Mouse (Mus musculus) brain, embryonic 14.5 days (tissue): ENCODE data around the gene Sirt2. TPM values are rescaled to one million over a fixed set of nuclear protein-coding genes. Genes with fewer than 3 reads are reported as not detected.

Experiments
- DNase-seq: peaks from one replicate; pipeline ENCODE4 v3.0.0-alpha.2; 2011; ENCODE audit warnings: low read depth
- CTCF ChIP-seq: fragments of 200-500 bp; IDR thresholded peaks from 2 replicates; pipeline ENCODE4 v1.5.1; 2012; ENCODE audit warnings: inconsistent platforms, mild to moderate bottlenecking, moderate library complexity, borderline replicate concordance; ENCODE audit not compliant: insufficient read depth, insufficient read length; ENCODE audit errors: extremely low read depth
- POLR2A ChIP-seq: fragments of 200-500 bp; IDR thresholded peaks from 2 replicates; pipeline ENCODE4 v1.6.1; 2012; ENCODE audit warnings: mild to moderate bottlenecking, inconsistent platforms, borderline replicate concordance; ENCODE audit not compliant: poor library complexity, insufficient read depth, insufficient read length, severe bottlenecking; ENCODE audit errors: extremely low read depth
- polyA plus RNA-seq: library from polyadenylated mRNA; depleted of rRNA; stranded (reverse); fragments of >200 nt; gene quantifications from 2 replicates; pipeline ENCODE4 v1.2.3, GENCODE M21; 2012

The Sirt2 gene
- polyA plus RNA-seq, 1 experiment = 125 TPM

DNA sequence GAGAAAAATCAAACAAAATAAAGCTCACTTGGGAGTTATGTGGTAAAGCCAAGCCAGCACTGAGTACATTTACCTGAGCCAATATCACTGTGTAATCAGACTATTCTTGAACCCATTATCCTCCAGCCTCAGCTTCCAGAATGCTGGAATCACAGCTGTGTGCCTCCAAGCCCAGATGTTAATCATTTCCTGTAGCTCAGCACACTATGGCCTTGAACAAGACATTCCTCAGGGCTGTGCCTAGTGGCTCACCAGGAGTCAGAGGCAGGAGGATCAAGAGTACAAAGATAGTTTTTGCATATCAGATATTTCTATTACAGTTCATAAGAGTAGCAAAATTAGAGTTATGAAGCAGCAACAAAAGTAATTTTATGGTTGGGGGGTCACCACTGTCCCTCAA lies 25.2 kb downstream of the Sirt2 start:
- DNase-seq = no peak
- TF ChIP-seq POLR2A = no peak
- TF ChIP-seq CTCF = no peak

DNA sequence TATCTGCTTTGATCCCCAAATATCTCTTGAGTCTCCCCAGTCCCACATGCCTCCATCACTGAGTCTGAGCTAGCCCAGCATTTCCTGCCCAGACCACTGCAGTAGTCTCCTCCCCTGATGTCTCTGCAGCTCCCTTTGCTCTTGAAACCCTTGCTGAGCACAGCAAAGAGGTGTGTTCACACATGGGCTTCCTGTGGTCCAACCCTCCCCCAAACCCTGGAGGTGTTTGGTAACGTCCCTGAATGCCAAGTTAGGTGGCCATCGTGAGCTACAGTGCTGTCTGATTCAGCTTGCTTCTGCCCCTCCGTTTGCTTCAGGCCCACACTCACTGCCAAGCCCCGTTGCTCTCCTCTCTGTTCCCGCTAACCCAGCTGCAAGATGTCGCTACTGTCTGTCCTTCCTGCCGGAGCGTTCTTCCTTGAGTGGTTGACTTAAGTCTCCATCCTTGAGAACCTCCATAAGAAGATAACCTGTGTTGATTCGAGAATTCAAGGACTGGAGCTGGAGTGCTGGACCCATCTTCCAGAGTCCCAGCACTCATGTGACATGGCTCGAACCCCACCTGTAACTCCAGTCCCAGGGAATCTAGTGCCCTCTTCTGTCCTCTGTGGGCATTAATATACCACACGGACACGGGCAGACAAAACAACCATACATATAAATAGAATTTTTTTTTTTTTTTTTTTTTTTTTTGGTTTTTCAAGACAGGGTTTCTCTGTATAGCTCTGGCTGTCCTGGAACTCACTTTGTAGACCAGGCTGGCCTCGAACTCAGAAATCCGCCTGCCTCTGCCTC lies 26.1 kb downstream of the Sirt2 start:
- DNase-seq = no peak
- TF ChIP-seq CTCF (no peak), POLR2A (no peak)

DNA sequence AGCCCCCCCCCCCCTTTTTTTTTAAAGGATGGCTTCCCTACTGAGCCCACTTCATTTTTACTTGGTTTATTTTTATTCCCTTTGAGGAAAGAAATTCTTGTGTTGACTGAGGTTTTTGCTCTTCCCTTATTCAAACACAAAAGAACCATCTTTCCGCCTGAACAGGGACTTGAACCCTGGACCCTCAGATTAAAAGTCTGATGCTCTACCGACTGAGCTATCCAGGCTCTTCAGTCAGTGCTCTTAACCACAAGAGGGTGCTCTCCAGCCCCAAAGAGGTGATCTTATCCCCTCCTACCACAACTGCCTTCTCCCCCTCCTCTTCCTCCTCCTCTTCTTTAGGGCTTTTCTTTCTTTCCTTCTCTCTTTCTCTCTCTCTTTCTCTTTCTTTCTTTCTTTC lies 27.3 kb downstream of the Sirt2 start:
- no peak for TF ChIP-seq POLR2A
- TF ChIP-seq CTCF = peak; percentile 19; the same call in 1 of the 2 replicates
- DNase-seq = no peak

DNA sequence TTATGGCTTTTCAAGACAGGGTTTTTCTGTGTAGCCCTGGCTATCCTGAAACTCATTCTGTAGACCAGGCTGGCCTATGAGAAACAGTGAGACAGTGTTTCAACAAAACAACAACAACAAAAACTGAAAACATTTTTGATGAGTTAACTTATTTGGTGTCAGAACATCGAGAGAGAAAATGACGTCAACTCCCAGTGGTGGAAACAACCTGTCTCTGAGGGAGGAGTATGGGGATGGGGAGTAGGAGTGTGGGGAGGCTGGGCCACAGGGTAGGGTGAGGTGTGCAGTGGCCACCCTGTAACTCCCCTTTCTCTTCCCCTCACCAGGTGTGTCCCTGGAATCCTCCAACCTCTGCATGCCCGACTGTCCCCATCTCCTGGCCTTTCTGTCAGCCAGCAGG lies 28.0 kb downstream of the Sirt2 start:
- TF ChIP-seq CTCF = no peak
- no peak for TF ChIP-seq POLR2A
- DNase-seq = no peak

DNA sequence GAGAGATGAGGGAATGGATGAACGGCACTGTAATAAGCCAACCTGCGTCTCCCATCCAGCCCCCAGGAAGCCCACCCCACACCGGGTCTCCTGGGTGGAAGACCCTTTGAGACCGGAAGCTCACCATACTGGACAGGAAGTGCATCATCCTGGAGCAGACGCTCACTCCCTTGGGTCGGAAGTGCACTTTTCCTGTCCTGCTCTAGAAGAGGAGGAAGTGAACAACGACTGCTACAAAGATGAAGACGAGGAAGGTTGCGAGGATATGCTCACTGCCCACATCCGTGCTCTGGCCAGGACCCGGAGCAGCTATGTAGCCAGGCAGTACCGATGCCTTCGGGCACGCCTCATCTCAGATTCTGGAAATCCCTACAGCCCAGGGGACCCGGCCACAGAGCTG lies 29.3 kb downstream of the Sirt2 start:
- TF ChIP-seq POLR2A (no peak), CTCF (no peak)
- DNase-seq = no peak

DNA sequence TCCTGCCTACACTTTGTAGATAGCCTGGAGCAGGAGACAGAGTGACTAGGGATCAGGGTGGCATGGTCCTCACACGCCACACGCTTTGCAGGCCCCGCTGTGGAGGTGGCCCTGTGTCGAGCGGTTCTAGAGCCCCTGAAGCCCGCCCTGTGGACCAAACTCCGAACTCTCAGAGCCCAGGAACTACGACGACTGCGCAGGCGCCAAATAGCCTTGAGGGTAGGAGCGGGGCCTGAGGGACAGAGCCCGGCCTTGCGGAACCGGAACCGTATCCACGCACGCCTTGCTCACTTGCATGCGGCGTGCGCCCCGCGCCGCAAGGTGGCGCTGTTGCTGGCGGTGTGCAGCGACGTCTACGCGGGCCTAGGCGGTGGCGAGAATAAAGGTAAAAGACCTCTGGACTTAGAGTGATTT lies 30.0 kb downstream of the Sirt2 start:
- peak; percentile 69 for DNase-seq
- TF ChIP-seq POLR2A (no peak), CTCF (peak; percentile 92)

DNA sequence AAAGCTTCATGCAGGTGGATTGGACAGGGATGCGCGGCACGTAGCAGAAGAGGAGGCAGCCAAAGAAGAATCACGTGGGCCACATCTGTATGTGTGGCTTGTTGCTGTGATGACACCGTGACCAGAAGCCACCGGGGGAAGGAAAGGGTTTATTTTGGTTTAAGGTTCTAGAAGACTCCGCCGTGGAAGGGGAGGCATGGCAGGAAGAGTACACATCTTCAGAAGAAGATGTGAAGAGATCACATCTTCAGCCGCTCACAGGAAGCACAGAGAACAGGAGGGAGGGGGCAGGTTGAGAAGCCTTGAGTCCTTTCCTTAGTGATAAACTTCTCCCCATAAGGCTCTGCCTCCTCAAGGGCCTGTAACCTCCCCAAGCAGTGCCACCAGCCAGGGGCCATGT lies 33.5 kb downstream of the Sirt2 start:
- TF ChIP-seq POLR2A (no peak), CTCF (no peak)
- DNase-seq = no peak

DNA sequence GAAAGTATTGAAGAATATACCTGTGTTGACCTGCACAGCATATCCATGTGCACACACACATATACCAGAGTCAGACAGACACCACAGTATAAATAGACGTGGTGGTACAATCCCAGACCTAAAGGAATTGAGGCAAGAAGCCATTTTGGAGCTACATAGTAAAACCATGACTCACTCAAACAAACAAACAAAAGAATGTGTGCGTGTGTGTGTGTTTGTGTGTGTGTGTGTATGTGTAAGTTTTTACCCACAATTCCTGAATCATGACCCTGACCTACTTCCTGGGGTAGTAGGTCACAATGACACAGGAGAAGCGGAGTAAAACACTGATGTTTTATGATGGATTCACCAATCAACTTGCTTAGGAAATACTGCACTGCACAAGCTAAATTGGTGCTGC lies 34.9 kb downstream of the Sirt2 start:
- TF ChIP-seq POLR2A (no peak), CTCF (no peak)
- DNase-seq = no peak

DNA sequence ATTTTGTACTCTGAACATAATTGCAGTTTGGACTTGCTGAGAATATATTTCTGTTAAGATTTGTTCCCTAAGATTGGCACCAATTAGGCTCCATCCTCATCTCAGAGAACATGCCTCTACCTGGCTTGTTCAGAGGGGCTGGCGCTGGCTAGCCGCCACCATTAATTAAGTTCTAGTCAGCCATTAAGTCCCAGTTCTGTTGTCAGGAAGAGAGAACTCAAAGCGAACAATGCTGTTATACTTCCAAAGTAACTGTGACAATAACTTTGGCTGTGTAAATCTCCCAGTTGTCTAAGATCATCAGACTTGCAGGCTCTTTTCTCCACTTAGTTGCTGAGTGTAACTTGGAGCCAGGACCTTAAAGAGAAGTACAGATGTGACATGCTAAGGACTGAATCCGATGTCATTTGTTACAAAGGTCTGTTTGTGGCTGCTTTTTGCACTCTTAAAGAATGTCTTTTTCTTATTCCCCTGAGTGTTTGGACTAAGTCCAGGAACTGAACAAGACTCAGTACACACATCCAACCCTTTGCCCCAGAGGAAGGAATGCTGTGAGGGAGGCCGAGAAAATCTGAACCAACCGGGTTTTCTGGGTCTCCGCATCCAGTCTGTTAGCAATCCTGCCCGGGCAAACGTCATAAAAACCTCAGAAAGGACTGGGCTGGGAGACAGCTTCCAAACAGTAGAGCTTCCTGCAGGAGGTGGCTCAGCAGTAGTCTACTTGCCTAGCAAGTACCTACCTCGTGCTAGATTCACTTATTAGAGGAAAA lies 35.6 kb downstream of the Sirt2 start:
- DNase-seq = peak; percentile 80
- TF ChIP-seq CTCF = no peak
- no peak for TF ChIP-seq POLR2A

DNA sequence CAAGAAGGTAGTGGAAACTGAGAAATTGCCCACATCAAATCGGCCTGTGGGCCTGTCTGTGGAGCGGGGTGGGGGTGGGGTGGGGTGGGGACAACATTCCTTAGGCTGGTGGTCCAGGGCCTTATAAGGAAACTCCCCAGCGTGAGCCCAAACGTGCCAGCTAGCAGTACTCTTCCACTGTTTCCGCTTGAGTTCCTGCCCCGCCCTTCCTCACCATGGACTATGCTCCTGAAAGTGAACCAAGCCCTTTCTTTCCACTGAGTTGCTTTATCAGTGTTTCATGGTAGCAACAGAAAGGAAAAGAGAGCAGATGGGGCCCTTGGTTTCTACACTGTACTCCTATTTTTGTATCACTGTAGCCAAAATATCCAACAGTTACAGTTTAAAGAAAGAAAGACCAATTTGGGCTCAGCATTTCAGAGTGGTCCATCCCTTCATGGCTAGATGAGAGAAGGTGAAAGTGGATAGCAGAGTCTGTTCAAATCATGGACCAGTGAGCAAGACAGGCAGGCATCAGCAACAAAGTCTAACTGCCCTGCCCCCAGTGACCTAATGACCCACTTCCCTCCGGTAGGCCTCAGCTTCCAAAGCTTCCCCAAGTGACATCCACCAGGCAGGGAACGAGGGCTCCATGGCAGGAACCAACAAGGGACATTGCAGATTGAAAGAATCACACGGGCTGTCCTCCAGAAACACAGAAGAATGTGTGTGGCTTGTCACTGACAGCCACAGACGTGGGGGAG lies 36.5 kb downstream of the Sirt2 start:
- peak; percentile 51 for DNase-seq
- TF ChIP-seq POLR2A (no peak), CTCF (no peak)

DNA sequence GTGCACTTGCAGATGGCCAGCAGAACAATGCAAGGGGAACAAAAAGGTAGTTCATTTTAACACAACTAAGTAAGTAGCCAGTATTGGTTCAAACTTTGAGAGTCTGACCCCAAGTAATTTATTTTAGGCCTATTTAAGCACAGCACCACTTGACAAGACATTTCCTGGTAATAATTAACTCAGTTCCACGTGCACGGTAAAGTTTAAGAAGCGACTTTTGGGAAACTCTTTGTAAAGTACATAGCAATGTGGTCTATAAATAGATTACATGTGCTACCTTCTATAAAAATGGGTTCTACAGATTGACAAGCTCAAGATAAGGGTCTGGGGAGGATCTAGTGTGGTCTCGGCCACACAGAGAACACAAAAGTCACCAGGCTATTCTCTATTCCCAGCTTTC lies 37.2 kb downstream of the Sirt2 start:
- no peak for TF ChIP-seq CTCF
- no peak for TF ChIP-seq POLR2A
- no peak for DNase-seq

DNA sequence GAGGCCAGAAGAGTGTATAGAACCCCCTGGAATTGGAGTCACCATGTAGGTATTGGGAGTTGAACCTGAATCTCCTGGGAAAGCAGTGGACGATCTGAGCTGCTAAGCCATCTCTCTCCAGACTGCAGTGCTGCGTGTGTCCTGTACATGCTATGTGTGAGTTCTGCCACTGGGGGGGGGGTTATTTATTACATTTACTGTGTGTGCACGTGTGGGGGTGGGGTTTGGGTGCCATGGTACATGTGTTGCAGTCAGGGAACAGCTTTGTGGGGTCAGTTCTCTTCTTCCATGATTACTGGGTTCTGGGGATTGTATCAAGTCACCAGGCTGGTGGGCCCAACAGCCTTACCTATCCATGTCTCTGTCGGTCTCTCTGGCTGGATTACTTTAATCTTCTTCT lies 40.3 kb downstream of the Sirt2 start:
- DNase-seq = no peak

More for the DNA sequence above, 40.3 kb downstream of the Sirt2 start:
- TF ChIP-seq POLR2A (no peak), CTCF (no peak; the same call in 1 of the 2 replicates)
